Mouse (Mus musculus) retina, adult 2 months (tissue): ENCODE measurements around the gene Vsir.

Experiments used
- DNase-seq: peaks from one replicate; pipeline ENCODE4 v3.0.0-alpha.2; 2012; ENCODE audit warnings: low read depth, low spot score

The Vsir gene

DNA sequence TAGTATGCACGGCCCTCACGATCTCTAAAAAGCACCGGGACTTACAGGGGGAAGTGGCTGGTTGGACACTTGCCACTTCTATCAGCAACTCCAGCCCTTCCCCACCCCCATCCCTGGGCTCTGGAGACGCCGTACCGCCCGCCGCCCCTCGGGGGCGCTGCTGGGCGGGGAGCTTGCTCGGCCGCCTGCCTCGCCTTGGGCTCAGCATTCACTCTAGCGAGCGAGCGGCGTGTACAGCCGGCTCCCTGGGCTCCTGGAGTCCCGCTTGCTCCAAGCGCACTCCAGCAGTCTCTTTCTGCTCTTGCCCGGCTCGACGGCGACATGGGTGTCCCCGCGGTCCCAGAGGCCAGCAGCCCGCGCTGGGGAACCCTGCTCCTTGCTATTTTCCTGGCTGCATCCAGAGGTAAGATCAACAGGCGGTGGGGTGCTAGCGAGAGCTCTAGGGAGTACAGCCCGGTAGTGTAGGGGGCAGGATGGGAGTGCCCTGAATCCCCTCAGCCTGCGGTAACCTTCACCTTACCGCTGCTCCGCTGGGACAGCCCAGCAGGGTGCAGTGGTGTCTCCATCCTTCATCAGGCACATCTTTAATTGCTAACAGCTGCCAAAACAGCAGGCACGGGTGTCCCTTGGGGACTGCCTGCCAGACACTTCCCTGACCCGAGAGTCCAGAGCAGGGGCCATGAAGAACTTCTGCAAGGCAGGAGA, at the start of gene Vsir:
TSS of gene Vsir (plus strand) at position 151 of the 705 bp plus-strand sequence.
- no peak for DNase-seq

- no peak for DNase-seq
Observed at GRCm38 (mm10) chr10:60299636-60300035, 47.0 kb upstream of the Vsir start.

GRCm38 (mm10) chr10:60303419-60303818, 43.2 kb upstream of the Vsir start:
- no peak for DNase-seq

- peak; percentile 63 for DNase-seq
Observed at GRCm38 (mm10) chr10:60304854-60305628, 41.6 kb upstream of the Vsir start.

GRCm38 (mm10) chr10:60310629-60311028, 36.0 kb upstream of the Vsir start:
- DNase-seq: no peak

DNA sequence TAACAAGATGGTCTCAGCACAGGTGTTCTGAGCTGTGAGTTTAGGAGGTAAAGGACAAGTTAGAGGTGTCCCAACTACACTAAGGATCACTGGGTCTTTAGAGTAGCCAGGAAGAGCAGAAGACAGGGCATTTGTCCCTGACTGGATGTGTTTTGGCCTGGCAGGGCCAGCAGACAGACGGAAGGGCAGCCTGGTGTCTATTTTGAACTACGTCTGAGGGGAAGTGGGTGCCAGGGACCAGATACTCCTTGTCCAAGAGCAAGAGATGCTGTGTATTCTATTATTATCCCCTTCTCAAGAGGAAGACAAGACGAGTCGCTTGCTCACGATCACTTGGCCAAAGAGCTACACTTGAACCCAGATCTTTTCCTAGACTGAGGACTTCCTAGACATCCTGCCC, 33.0 kb upstream of the Vsir start:
- DNase-seq: no peak

DNA sequence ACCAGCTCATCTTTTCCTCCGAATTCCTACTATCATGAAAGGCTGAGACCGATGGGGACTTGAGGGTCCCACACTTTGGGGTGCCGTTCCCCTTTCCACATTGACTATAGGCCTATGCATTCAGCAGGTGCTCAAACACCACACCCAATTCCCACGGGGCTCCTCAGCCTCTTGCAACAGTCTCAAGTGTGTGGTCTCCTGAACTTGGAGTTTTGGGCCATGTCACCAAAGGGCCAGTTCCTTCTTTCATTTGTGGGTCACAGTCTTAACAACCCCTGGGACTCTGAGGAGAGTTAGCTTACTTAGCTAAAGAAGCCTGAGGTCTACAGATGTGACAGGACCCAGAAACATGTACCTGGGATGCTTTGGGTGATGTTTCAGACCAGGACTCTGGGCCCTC, 30.5 kb upstream of the Vsir start:
- no peak for DNase-seq

- DNase-seq: no peak
Observed at GRCm38 (mm10) chr10:60328963-60329650, 17.5 kb upstream of the Vsir start.

DNA sequence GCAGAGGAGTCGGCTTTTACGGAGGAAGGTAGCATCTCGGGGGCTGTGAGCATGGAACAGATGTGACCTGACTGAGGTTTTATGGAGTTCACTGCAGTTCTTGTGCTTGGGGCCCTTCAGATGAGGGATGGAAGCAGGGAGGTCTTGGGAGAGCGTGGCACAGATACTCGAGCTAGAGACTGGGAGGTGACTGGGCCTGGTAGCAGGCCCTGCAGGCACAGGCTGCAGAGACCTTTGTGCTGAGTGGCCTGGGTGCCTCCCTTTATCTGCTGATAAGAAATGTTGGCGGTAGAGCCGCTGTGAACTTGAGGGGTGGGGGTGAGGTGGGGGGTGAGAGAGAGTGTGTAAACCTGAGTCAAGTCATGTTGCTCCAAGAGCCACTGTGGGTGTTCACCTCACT, 12.1 kb upstream of the Vsir start:
- DNase-seq: no peak

DNA sequence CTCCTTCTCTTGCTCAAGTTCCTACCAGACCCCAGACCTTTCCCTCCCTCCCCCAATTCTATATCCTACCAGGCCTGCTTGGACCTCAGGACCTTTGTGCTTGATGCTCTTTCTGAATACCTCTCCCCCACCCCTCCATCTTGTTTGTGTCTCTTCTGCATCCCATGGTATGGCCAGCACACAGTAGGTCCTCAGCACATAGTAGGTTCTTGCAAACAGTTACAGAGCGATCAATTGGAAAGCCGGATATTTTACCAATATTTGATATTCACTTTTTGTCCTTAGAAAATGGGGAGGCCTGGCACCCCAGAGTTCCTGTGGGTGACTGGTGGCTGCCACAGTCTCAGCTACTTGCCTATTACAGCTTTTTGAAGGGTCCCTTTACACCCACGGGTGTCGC, 11.6 kb upstream of the Vsir start:
- no peak for DNase-seq

- no peak for DNase-seq
Observed at GRCm38 (mm10) chr10:60341528-60341927, 5.1 kb upstream of the Vsir start.

- no peak for DNase-seq
Observed at GRCm38 (mm10) chr10:60344111-60344510, 2.5 kb upstream of the Vsir start.

DNA sequence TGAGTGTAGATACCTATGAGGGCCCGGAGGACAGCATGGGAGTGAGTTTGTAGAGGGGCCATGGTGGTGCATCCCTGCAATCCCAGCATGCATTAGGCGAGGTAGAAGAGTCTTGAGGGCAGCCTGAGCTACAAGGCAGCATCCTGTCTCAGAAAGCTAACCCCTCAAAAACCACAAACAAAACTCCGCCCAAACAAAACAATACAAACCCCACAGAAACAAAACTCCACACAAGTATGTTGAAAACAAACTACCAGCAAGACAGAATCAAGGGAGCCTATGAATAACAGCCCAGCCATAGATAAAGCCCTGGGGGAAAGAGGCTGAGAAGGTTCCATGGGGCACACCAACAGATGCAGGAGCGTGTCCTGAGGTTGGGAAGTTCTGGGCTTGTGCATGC, 595 bp upstream of the Vsir start:
- DNase-seq: no peak

DNA sequence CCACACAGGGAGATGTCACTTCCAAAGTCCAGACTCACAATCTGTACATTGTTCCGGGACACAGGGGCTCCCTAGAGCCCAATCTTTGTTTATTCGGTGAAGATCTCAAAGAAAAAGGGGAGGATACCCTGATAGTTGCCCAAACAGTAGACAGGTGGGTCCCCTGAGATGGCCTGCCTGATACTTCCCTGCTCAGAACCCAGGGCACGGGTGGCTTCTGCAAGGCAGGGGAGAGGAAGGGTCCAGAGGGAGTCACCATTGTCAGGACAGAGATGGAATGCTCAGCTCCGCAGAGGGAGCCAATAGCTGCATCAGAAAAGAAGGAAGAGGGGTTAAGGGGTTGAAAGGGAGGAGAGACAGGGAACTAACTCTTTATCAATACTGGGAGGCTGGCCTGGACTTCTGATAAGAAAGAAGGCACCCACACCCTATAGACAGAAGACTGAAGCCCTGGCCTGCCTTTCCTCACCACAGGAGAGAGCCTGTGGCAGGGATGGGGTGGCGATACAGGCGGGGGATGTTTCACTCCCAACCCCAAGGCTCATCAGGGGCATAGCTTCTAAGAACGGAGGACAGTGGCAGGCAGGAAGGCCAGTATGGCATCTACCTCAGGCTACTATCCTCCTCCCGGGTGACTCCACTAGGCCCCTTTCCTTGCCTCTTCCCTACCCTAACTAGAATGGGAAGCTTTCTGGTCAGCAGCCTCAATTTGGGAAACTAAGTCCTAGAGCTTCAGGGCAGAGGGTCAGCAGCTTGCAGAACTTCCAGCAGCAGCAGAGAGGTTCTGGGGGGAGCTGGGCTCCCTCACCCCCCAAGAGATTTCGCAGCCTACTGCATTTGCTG, 1.3 kb downstream of the Vsir start:
- DNase-seq: no peak

DNA sequence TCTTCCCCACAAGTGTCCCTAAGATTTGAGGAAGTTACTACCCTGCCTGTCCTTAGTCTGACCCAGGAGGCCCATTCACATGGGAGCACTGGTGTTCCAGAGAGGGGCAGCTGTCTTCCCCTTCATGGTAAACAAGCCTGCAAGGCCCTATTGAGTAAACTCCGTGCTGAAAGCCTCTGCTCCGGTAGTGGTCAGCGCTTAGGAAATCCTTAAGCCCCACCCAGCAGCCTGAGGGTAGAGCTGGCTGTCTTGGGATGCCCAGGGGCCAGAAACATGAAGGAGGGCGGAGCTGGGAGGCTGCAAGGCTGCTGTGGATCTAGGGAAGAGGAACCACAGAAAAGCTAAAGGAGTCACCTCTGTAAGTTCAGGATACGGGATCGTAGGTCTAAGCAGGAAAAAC, 2.4 kb downstream of the Vsir start:
- no peak for DNase-seq

DNA sequence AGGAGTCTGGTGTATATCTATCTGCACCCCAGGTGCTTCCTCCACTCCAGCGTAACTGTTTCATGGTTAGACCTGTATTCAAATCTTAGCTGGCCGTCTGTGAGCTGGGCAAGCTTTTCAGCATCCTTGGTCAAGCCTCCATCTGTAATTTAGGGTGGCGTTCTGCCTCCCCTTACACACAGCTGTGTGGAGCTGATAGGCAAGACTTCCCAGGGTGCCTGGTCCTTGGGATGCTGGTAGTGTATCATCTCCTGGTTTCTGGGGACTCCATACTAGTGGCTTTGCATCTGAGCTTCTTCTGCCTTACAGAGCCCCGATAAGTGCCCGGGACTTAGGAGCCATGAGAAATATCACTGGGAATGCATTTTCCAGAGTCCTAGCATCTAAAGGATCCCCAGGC, 3.0 kb downstream of the Vsir start:
- DNase-seq: no peak

GRCm38 (mm10) chr10:60350077-60350804, 3.6 kb downstream of the Vsir start:
- DNase-seq: no peak

DNA sequence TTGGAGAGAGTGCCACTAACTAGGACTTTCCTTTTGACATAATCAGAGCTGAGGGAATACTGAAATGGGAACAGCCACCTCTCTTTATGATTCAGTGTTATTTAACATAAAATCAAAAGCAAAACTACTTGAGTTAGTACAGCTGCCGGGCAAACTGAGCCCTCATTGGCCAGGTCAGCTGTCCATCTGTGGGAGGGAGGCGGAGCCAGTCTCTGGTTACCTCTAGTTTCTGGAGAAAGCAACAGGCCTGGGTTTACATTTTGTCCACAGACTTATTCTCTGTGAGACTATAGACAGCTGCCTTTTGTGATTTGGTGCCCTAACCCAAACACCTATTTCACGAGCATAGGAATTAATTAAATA, 4.1 kb downstream of the Vsir start:
- no peak for DNase-seq

GRCm38 (mm10) chr10:60351248-60351647, 4.6 kb downstream of the Vsir start:
- DNase-seq: no peak

DNA sequence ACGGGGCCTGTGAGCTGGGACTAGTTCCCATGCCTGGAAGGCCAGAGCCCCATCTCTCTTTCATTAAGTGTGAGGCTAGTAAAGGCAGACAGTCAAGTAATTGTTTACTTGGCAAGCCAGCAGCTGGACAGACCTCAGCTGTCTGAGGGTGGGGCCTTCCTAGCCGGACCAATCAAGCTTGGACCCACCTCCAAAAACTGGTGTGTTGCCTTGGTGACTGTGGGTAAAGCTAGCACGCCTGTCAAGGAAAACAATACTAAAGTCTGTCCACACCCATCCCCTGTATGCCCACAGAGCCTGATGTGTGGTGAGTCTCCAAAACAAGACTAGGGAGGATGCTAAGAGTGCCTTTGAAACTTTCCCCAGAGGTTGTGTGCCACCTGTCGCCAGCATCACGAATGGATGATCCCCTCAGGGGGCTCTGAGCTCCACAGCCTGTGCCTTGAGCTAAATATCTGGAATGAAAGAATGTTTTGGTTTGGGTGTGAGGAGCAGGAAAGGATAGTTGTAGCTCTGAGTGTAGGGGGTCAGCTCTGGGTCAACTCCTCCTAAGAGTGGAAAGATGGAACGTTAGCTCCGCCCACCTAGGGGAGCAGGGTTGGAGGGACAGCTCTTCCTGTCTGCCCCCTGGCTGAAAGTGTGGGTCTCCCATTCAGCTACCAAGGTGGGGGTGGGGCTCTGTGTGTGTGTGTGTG, 5.3 kb downstream of the Vsir start:
- no peak for DNase-seq
